Mouse (Mus musculus): Measurements from ENCODE around the gene Lrrc3.
"Not testable (repeated sequence)": the region's sequence is repeated elsewhere in the genome, so short reads cannot be mapped to it uniquely, and the experiment has no call there.

The Lrrc3 gene

GRCm38 (mm10) chr10:77902211-77902893, at the start of gene Lrrc3:
TSS of gene Lrrc3 (minus strand) at chr10:77902536.
- peak; percentile 24 for DNase-seq (ENCODE audit: low spot score)

- DNase-seq (ENCODE audit: low spot score): not testable (repeated sequence)
Observed at GRCm38 (mm10) chr10:77950468-77950867, 48.1 kb upstream of the Lrrc3 start.

DNA sequence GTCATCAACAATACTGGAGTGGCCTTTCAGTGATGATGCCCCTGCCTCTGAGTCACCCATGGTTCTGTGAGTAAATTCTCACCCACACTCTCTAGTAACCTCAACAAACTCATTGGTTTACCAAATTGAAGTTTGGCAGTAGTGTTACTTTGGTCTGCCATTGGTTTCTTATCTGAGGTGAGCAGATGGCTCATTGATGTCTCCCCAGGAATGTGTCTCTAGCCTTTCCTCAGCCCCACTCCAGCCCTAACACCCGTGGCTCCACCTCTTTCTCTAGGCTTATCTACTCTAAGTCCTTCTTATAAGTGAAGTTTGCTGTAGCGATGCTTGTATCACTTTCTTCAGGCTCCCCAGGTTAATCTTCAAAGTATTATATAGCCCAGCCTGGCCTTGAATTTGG, 37.3 kb upstream of the Lrrc3 start:
- DNase-seq (ENCODE audit: low spot score): no peak

DNA sequence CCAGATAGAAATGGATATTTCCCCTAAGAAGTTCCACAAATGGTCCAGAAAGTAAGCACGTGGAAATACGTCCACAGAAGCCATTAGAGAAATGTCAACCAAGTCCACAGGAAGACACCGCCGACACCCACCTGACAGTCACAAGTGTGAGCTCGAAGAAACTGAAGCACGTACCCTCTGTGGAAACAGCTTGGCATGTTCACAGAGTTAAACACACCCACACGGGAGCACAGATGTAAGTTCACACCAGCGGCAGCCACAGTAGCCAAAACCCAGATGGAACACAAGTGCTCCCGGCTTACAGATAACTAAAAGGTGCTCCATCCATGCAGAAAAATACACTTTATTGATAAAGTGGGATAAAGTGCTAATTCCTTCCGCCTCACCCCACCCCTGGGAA, 25.0 kb upstream of the Lrrc3 start:
- no peak for DNase-seq (ENCODE audit: low spot score)

- no peak for DNase-seq (ENCODE audit: low spot score)
Observed at GRCm38 (mm10) chr10:77926140-77926539, 23.8 kb upstream of the Lrrc3 start.

GRCm38 (mm10) chr10:77922681-77923080, 20.3 kb upstream of the Lrrc3 start:
- no peak for DNase-seq (ENCODE audit: low spot score)

- no peak for DNase-seq (ENCODE audit: low spot score)
Observed at GRCm38 (mm10) chr10:77921009-77921408, 18.7 kb upstream of the Lrrc3 start.

DNA sequence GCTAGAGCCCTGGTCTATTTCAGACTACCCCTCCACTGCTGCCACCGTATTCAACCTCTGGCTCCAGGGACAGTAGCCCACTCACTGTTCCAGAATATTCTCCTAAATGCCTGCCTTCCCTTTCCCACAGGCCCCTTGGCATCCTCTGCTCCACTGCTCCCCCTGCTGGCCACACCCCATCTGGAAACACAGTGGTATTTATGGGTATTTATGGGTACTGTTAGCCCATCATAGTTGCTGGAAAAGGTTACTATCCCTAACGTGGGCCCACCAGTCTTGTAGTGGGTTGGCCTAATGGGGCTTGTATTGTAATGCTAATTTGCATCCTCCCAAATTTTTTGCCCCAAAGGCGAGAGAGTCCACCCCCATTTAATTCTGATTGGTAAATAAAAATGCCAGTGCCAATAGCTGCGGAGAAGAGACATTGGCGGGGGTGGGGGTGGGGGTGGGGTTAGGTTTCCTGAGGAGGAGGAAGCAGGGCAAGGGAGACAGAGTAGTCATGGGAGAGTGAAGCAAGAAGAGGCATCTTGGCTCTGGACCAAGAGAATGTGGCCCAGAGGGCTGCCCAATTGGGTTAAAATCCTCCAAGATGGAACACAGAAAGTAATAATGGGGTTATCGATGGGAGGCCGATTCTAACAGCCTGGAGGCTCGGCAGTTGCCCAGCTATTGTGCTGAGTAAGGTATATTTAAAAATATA, 14.4 kb upstream of the Lrrc3 start:
- no peak for DNase-seq (ENCODE audit: low spot score)

DNA sequence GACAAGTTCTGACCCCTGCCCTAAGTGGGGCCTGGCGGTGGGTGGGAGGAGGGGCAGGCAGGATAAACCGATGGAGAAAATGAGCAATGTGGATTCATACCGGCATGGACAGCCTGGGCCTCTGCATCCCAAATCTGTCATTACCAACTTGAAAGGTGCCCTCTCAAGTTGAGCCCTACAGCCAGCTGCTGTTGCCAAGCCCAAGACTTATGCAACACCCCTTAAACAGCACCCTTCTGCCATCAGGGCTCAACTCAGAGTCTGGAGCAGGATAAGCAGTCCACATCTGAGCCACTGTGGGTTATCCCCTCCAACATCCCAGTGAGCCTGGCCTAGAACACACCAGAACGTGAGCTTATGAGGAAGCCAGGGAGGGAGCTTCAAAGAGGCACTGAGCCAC, 11.0 kb upstream of the Lrrc3 start:
- DNase-seq (ENCODE audit: low spot score): no peak

DNA sequence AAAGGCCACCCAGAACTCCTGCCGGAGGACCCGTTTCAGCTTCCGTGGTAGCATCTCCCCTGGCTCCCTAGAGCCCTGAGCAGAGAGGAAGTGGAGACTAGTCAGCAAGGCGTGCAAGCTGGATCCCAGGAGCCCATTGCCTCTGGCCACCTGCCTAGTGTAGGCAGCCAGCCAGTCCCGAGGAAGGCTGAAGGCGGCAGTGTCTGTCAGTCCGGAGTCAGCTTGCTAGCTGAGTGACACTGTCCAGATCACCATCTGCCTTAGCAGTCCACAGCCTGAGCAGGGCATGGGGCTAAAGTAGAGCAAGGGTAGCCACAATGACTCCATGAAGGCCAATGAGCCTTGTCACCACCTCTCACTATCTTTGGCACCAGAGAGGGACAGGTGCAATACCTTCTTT, 10.3 kb upstream of the Lrrc3 start:
- no peak for DNase-seq (ENCODE audit: low spot score)

GRCm38 (mm10) chr10:77902894-77903715, 769 bp upstream of the Lrrc3 start:
- no peak for DNase-seq (ENCODE audit: low spot score)

GRCm38 (mm10) chr10:77901871-77902210, 495 bp downstream of the Lrrc3 start:
- no peak for DNase-seq (ENCODE audit: low spot score)

DNA sequence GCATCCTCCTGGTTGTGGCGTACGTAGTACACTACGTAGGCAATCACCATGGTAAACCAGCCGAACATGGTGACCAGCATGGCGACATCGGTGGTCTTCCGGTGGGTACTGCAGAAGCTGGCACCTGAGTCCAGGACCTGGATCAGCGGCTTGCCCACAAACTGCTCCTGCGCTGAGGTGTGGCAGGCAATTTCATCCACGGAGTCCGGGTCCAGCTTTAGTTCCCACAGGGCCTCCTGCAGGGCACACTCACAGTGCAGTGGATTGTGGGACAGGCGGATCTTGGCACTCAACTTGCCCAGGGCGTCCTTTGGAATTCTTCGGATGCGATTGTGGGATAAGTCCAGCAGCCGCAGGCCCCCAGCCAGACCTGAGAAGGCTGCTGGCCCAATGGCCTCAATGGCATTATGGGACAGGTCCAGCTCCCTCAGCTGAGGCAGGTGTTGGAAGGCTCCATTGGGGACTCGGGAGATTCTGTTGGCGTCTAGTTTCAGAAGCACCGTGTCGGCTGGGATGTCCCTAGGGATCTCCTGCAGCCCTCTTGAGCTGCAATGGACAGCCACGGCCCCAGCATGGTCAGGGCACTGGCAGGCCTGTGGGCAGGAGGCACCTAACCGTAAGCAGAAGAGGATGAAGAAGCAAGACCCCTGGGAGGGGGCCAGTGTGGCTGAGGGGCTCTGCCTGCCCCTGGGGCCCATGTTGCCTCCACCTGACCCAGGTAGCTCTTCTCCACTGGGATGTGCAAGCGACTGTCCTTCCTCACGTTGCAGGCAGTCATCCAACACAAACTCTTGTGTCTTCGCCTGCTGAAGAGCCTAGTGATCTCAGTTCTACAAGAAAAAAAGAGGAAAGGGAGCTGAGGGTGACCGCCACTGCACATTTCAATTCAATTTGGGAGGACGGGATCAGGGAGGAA, 1.2 kb downstream of the Lrrc3 start:
- no peak for DNase-seq (ENCODE audit: low spot score)

- no peak for DNase-seq (ENCODE audit: low spot score)
Observed at GRCm38 (mm10) chr10:77900126-77900525, 2.2 kb downstream of the Lrrc3 start.

GRCm38 (mm10) chr10:77895562-77895961, 6.8 kb downstream of the Lrrc3 start:
- DNase-seq (ENCODE audit: low spot score): no peak

- DNase-seq (ENCODE audit: low spot score): no peak
Observed at GRCm38 (mm10) chr10:77890987-77891565, 11.3 kb downstream of the Lrrc3 start.

DNA sequence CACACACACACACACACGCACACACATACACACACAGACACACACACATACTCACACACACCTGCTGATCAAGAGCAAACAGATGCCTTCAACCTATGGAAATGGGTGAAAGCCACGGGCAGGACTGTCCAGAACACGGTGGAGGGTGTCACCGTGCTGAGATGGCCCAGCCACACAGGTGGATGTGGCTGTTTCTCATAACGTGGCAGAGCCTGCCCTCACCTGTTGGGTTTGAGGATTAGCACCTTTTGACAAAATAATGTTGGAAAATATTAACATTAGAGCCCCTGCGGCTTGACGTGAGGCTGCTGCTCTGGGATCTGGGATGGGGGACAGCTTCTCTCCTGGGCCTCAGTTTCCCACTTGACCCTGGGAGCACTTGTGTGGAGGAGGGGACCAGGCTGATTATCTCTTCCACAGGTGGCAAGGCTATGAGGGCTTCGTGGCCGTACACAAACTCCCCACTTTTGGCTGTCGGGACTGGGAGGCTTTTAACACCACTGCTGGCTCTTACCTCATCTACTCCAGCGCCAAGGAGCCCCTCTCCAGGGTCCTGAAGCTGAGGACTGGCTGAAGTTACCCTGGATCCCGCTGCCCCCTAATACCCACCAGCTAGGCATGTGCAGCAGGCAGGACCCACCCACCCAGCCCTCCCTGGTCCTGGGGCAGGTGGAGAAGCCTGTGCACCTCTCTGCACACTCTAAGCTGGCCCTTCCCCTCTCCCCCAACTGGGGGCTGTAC, 16.2 kb downstream of the Lrrc3 start:
- DNase-seq (ENCODE audit: low spot score): no peak

- no peak for DNase-seq (ENCODE audit: low spot score)
Observed at GRCm38 (mm10) chr10:77882553-77882952, 19.8 kb downstream of the Lrrc3 start.

GRCm38 (mm10) chr10:77880305-77880704, 22.0 kb downstream of the Lrrc3 start:
- no peak for DNase-seq (ENCODE audit: low spot score)

DNA sequence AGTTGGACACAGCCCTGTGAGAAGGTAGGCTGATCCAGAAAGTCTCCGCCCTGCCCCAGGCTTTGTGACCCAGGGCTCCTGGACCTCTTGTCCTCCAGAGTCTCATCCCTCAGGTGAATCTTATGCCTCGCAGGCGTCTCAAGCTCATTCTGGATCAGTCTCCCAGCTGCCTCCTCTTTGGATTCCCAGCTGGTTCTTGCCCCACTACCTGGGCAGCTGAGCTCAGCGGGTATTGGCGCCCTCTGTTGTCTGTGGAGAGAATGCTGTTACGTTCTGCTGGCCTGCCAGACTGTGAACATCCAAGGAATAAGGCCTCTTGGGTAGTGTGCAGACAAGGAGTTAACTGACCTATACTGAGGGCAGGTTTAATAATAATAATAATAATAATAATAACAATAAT, 23.4 kb downstream of the Lrrc3 start:
- no peak for DNase-seq (ENCODE audit: low spot score)

- DNase-seq (ENCODE audit: low spot score): no peak
Observed at GRCm38 (mm10) chr10:77869651-77870050, 32.7 kb downstream of the Lrrc3 start.
